Mouse (Mus musculus) stomach, embryonic 14.5 days (tissue): ENCODE measurements around the gene Marveld1. TPM values are rescaled to one million over a fixed set of nuclear protein-coding genes. Genes with fewer than 3 reads are reported as not detected.

Source experiments
- ATAC-seq: fragments of 200-750 bp; cut with Nextera tagmentation; 2 replicates; pipeline ENCODE4 v1.8.0; 2017; ENCODE audit warnings: low read depth, moderate TSS enrichment; ENCODE audit not compliant: insufficient number of reproducible peaks, insufficient read depth, low FRiP score
- H3K27ac ChIP-seq: fragments of 300-500 bp; sonication (generic); 2 replicates; pipeline ENCODE4 v1.5.1; 2014; ENCODE audit warnings: mild to moderate bottlenecking, low read length, moderate library complexity, mixed read lengths
- H3K27me3 ChIP-seq: fragments of 300-500 bp; sonication (generic); 2 replicates; pipeline ENCODE4 v1.6.1; 2014; ENCODE audit warnings: low read length, control low read depth, mixed read lengths; ENCODE audit not compliant: control insufficient read depth, insufficient read depth
- H3K36me3 ChIP-seq: fragments of 300-500 bp; sonication (generic); 2 replicates; pipeline ENCODE4 v1.6.1; 2014; ENCODE audit warnings: mild to moderate bottlenecking, control low read depth, low read length, moderate library complexity, mixed read lengths; ENCODE audit not compliant: control insufficient read depth, insufficient read depth
- H3K4me1 ChIP-seq: fragments of 300-500 bp; sonication (generic); 2 replicates; pipeline ENCODE4 v1.6.1; 2014; ENCODE audit warnings: low read length, control low read depth, mixed read lengths; ENCODE audit not compliant: control insufficient read depth, insufficient read depth
- H3K4me2 ChIP-seq: fragments of 300-500 bp; sonication (generic); replicated peaks from 2 replicates; pipeline ENCODE4 v1.6.1; 2014; ENCODE audit warnings: low read depth, low read length, control low read depth
- H3K4me3 ChIP-seq: fragments of 300-500 bp; sonication (generic); 2 replicates; pipeline ENCODE4 v1.5.1; 2014; ENCODE audit warnings: low read depth, low read length, control low read depth
- H3K9ac ChIP-seq: fragments of 300-500 bp; sonication (generic); replicated peaks from 2 replicates; pipeline ENCODE4 v1.6.1; 2014; ENCODE audit warnings: low read depth, mild to moderate bottlenecking, control low read depth, low read length, moderate library complexity, mixed read lengths
- H3K9me3 ChIP-seq: fragments of 300-500 bp; sonication (generic); 2 replicates; pipeline ENCODE4 v1.6.1; 2016; ENCODE audit warnings: low read depth, low read length, control low read depth; ENCODE audit not compliant: control insufficient read depth
- WGBS: fragments of 180-500 bp; shearing (Covaris S2); extraction: QIAGEN DNeasy Blood & Tissue Kit; methylation state at CpG from one replicate; pipeline ENCODE4 v1.1.7; 2014; 5-methylcytosine and 5-hydroxymethylcytosine counted together
- polyA plus RNA-seq: library from polyadenylated mRNA; unstranded; fragments of >200 nt; fragmentation: Nextera tagmentation; extraction: Ambion mirVana; gene quantifications from 2 replicates; pipeline ENCODE4 v1.2.1, GENCODE M21; 2014

Marveld1 gene
- polyA plus RNA-seq, 1 experiment from 2014 or later, result 15.6 TPM

- WGBS, result 52% methylated on average over 6 of the region's 6 CpGs
- H3K4me1 ChIP-seq, result peaks cover 11% of the 10 kb centered on the region
Measured at GRCm38 (mm10) chr19:42144067-42144466, 3.1 kb upstream of the Marveld1 start.

DNA sequence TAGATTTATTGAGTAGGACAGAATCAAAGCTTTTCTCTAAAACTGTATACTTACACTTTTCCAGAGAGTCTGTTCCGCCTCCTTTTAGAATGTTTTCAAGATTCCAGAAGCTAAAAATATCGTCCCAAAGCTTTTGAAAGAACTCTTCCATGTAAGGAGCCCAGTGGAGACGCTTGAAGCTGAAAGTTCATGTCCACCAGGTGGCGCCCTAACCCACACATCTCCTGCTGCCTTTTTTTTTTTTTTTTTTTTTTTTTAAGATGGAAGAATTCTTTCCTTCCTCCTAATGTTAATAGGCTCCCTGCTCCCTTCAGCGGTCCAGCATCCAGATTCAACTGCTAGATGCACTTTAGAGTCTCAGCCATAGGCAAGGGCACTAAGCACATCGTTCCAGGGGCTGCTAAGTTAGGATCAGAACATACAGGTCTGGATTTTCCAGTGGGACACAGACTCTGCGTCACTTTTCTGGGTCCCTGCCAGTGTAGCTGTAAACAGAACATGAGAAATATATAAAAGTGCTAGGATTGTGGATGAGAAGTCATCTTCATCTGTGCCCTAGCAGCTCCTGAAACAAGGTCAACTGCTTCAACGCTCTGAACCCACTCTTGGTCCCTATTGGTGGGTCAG, 2.5 kb upstream of the Marveld1 start:
- Histone ChIP-seq H3K9ac (no peak overlapping the region), H3K9me3 (no peaks in the 10 kb centered on the region), H3K36me3 (no peaks in the 10 kb centered on the region), H3K4me1 (peaks cover 17% of the 10 kb centered on the region), H3K4me2 (no peak overlapping the region), H3K4me3 (no peak overlapping the region), H3K27me3 (no peaks in the 10 kb centered on the region), H3K27ac (no peak overlapping the region)
- no peak for ATAC-seq
- WGBS, result 25% methylated on average over 8 of the region's 8 CpGs

More at GRCm38 (mm10) chr19:42144067-42144466, 3.1 kb upstream of the Marveld1 start:
- no peaks in the 10 kb centered on the region for H3K27me3 ChIP-seq
- H3K9me3 ChIP-seq, result no peaks in the 10 kb centered on the region
- no peak for ATAC-seq
- H3K27ac ChIP-seq, result no peak overlapping the region
- no peaks in the 10 kb centered on the region for H3K36me3 ChIP-seq
- H3K4me2 ChIP-seq, result no peak overlapping the region
- no peak overlapping the region for H3K4me3 ChIP-seq
- no peak overlapping the region for H3K9ac ChIP-seq

DNA sequence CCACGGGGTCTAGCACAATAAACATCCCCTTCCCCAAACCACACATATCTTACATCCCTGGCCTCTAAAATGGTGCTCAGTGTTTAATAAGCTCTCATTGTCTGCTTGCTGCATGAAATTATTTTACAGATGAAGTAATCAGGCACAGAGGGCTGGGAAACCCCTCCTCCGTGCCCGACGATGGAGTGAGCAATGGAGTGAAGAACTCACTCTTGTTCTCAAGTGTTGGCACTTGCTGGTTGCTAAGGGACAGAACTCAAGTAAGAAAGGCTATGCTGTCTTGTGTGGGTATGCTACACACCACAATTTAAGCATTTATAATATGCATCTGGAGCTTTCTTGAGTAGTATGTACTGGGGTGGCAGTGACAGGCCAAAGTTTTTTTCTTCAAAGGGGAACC, 2.0 kb upstream of the Marveld1 start:
- Histone ChIP-seq H3K36me3 (no peaks in the 10 kb centered on the region), H3K4me1 (peaks cover 22% of the 10 kb centered on the region), H3K27ac (no peak overlapping the region), H3K9me3 (no peaks in the 10 kb centered on the region), H3K9ac (no peak overlapping the region), H3K4me3 (no peak overlapping the region), H3K4me2 (no peak overlapping the region), H3K27me3 (no peaks in the 10 kb centered on the region)
- no peak for ATAC-seq
- 65% methylated on average over 4 of the region's 4 CpGs for WGBS

DNA sequence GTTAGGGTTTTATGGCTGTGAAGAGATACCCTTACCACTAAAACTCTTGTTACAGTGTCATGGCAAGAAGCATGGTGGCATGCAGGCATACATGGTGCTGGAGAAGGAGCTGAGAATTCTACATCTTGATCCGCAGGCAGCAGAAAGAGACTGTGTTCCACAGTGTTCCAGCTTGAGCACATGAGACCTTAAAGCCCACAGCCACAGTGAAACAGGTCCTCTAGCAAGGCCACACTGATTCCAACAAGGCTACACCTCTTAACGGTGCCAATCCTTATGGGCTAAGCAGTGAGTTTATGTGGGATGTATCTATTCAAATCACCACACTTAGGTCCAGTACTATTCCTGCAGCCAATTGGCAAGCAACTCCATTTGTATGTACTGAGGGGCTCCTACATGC, 1.5 kb upstream of the Marveld1 start:
- Histone ChIP-seq H3K4me2 (no peak overlapping the region), H3K27ac (no peak overlapping the region), H3K4me3 (no peak overlapping the region), H3K27me3 (no peaks in the 10 kb centered on the region), H3K4me1 (peaks cover 27% of the 10 kb centered on the region), H3K9me3 (no peaks in the 10 kb centered on the region), H3K9ac (no peak overlapping the region), H3K36me3 (no peaks in the 10 kb centered on the region)
- WGBS, result 92% methylated on average over 2 of the region's 2 CpGs
- ATAC-seq, result no peak

DNA sequence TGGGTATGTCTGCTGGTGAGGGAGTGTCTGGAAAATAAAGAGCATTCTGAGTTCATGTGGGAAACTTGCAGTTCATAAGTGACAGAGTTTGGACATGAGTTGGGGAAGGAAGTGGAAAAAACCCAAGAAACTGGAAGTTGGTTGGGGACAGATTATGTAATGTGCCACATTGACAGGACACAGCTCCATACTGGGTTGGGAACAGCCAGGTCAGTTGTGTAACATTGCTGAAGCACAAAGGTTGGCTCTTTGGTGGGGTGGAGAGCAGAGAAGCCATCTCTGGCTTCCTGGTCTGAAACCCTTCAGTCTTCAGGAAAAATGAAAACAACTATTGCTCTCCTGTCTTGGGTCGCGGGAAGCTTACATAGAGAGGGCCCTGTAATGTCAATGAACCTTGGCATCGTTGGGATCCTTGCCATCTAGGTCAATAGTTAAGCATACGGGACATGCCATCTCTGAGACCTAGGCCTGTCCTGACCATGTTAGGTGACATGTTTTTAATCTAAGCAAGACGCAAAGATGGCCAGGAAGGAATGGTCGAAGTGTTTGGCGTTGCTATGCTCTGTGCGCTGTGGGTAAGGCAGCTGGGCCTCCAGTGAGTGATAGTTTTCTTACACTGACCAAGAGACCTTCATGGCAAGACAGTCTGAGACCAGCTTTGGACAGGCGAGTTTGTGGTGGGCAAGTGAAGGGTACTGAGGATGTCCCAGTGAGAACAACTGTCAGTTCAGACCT, 757 bp upstream of the Marveld1 start:
- Histone ChIP-seq H3K27ac (peak overlapping the region; percentile 85; the same call in 1 of the 2 replicates), H3K36me3 (no peaks in the 10 kb centered on the region), H3K4me2 (peak overlapping the region; percentile 90), H3K9me3 (no peaks in the 10 kb centered on the region), H3K9ac (no peak overlapping the region), H3K27me3 (no peaks in the 10 kb centered on the region), H3K4me3 (peak overlapping the region; percentile 72), H3K4me1 (peaks cover 30% of the 10 kb centered on the region)
- no peak for ATAC-seq
- 87% methylated on average over 9 of the region's 9 CpGs for WGBS

DNA sequence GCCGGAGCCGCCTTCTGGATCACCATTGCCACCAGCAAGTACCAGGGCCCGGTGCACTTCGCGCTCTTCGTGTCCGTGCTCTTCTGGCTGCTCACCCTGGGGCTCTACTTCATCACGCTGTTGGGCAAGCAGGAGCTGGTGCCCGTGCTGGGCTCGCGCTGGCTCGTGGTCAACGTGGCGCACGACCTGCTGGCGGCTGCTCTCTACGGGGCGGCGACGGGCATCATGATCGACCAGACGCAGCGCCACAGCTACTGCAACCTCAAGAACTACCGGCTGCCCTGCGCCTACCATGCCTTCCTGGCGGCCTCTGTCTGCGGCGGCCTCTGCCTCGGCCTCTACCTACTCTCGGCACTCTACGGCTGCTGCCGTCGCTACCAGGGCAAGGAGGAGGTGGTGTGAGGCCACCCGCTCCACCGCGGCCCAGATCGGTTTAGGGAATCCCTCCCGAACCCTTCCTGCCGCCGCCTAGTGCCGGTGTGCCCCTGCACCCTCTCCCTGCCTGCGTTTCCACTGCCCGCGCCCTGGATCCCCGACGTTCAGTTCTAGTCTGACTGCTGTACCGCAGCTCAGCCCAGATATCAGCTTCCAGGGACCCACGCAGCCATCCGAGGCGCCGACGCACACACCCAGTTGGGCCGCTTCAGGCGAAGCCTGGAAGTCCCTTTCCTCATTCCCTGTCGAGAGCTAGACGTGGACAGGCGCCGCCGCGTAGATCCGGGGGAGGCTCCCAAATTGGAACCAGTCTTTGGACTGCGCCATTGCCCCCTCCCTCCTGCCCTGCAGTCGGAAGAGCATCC, 769 bp downstream of the Marveld1 start:
- H3K4me3 ChIP-seq, result peak overlapping the region; percentile 72

GRCm38 (mm10) chr19:42148569-42148860, 1.3 kb downstream of the Marveld1 start:
- Histone ChIP-seq H3K27ac (peak overlapping the region; percentile 85; the same call in 1 of the 2 replicates), H3K4me3 (peak overlapping the region; percentile 72), H3K36me3 (no peaks in the 10 kb centered on the region; the same call in 1 of the 2 replicates), H3K9ac (peak overlapping the region; percentile 80), H3K4me2 (peak overlapping the region; percentile 90), H3K27me3 (no peaks in the 10 kb centered on the region), H3K9me3 (no peaks in the 10 kb centered on the region), H3K4me1 (peaks cover 38% of the 10 kb centered on the region)
- peak; percentile 34; the same call in 1 of the 2 replicates for ATAC-seq
- 14% methylated on average over 7 of the region's 7 CpGs for WGBS

More for the DNA sequence above, 769 bp downstream of the Marveld1 start:
- Histone ChIP-seq H3K9me3 (no peaks in the 10 kb centered on the region), H3K4me2 (peak overlapping the region; percentile 90), H3K36me3 (no peaks in the 10 kb centered on the region; the same call in 1 of the 2 replicates), H3K27ac (peak overlapping the region; percentile 85), H3K9ac (peak overlapping the region; percentile 80), H3K27me3 (no peaks in the 10 kb centered on the region), H3K4me1 (peaks cover 38% of the 10 kb centered on the region)
- under 1% methylated on average over 62 of the region's 63 CpGs for WGBS
- ATAC-seq, result 0 out of 2 replicates have a peak, but pooled peaks have one; percentile 7

DNA sequence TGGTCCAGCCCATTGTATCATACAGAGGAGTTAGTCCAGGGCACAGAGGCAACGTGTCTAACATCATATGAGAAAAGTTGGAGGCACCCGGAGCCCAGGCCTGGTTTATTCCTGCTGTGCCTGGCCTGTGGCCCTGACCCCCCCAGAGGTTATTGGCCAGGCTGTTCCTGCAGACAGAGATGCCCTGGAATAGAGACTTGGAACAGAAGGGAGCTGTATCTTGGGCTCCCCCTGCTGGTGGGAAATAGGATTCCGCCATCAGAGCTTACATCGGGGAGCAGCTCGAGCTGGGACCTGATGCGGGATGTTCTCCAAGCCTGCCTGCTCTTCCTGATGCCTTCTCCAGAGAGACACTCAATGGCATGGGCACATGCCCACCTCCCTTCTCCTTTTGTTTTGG, 4.8 kb downstream of the Marveld1 start:
- H3K27me3 ChIP-seq, result no peaks in the 10 kb centered on the region
- H3K9ac ChIP-seq, result no peak overlapping the region
- no peak for ATAC-seq
- 2% methylated on average over 6 of the region's 6 CpGs for WGBS
- H3K36me3 ChIP-seq, result no peaks in the 10 kb centered on the region; the same call in 1 of the 2 replicates
- peaks cover 38% of the 10 kb centered on the region for H3K4me1 ChIP-seq
- no peak overlapping the region for H3K4me3 ChIP-seq
- H3K27ac ChIP-seq, result no peak overlapping the region
- no peaks in the 10 kb centered on the region for H3K9me3 ChIP-seq
- no peak overlapping the region for H3K4me2 ChIP-seq
